Mouse (Mus musculus): ENCODE measurements at regions not wholly inside any gene's neighbourhood (a gene's known extent, or its start where the extent isn't known, plus 50 kb on each side); places are given as distances from the start of the nearest gene placed in this dataset.

- TF ChIP-seq POLR2A (IDR thresholded peaks at IDR 0.05; ENCODE audit: low read depth, low read length) = no peak
- no peak for TF ChIP-seq CTCF (IDR thresholded peaks at IDR 0.05; ENCODE audit: borderline replicate concordance, insufficient read depth, low read length)
Measured at GRCm38 (mm10) chr13:97383351-97383750, 142.4 kb downstream of the Enc1 start.
